ENCODE assay signal across 8 mouse cellular contexts in genomic region chrX:169975681-169976131, GRCm38 (mm10). TPM values are rescaled to one million over a fixed set of nuclear protein-coding genes. Genes with fewer than 3 reads are reported as not detected.
A peak's percentile ranks its signal among the peaks of the same experiment; 100 is the strongest.
DNase-seq lines count a peak whose midpoint lies in the region; ATAC-seq and TF ChIP-seq lines count a peak whose summit lies in the region.
"Not testable (repeated sequence)": the region's sequence is repeated elsewhere in the genome, so short reads cannot be mapped to it uniquely, and the experiment has no call there.

No protein-coding gene starts in this region.

- H3K27me3 ChIP-seq in forebrain, postnatal 0 days (ENCODE audit: insufficient read depth, low read length); heart, embryonic 12.5 days (replicated peaks); limb, embryonic 15.5 days; midbrain, postnatal 0 days (ENCODE audit: insufficient read depth, low read length); thymus, adult 2 months (ENCODE audit: control insufficient read depth, insufficient read depth, low read length): not testable (repeated sequence)

- not testable (repeated sequence) for TF ChIP-seq POLR2A in thymus, adult 2 months (IDR thresholded peaks at IDR 0.05; ENCODE audit: control insufficient read depth, extremely low read depth, insufficient read depth, low read length, poor library complexity)

- not testable (repeated sequence) for H3K4me3 ChIP-seq in forebrain, postnatal 0 days (ENCODE audit: low read depth, low read length); heart, embryonic 12.5 days; limb, embryonic 15.5 days; midbrain, postnatal 0 days (ENCODE audit: low read depth, low read length); thymus, adult 2 months (ENCODE audit: control insufficient read depth, insufficient read depth, low read length)

- H3K9me3 ChIP-seq in forebrain, postnatal 0 days (ENCODE audit: low read length); limb, embryonic 15.5 days; midbrain, postnatal 0 days (ENCODE audit: low read length): not testable (repeated sequence)
- peaks cover 55% of the 10 kb centered on the region for H3K9me3 ChIP-seq in heart, embryonic 12.5 days (replicated peaks)

- DNase-seq in Muller cell, postnatal 12 days (ENCODE audit: inconsistent ontology term) = peak; percentile 94
- DNase-seq in c-Kit-positive CD71-positive TER-119-positive erythroid progenitor cells, embryonic 14.5 days (ENCODE audit: low spot score) = peak; percentile 17
- peak; percentile 12 for DNase-seq in forebrain, postnatal 0 days
- DNase-seq in kidney, adult 9 months = peak; percentile 64
- DNase-seq in midbrain, postnatal 0 days (ENCODE audit: low spot score) = peak; percentile 14
- peak; percentile 4 for DNase-seq in thymus, adult 2 months

- ATAC-seq in forebrain, postnatal 0 days = peak; percentile 3; the same call in 1 of the 2 replicates
- ATAC-seq in heart, embryonic 12.5 days (ENCODE audit: insufficient number of reproducible peaks, low FRiP score) = peak; percentile 20
- not testable (repeated sequence) for ATAC-seq in limb, embryonic 15.5 days (ENCODE audit: insufficient number of reproducible peaks, low FRiP score, low TSS enrichment, low read depth); midbrain, postnatal 0 days (ENCODE audit: low FRiP score)

- not testable (repeated sequence) for H3K9ac ChIP-seq in forebrain, postnatal 0 days; heart, embryonic 12.5 days; limb, embryonic 15.5 days; midbrain, postnatal 0 days (replicated peaks; ENCODE audit: low read length, poor library complexity, severe bottlenecking)

- not testable (repeated sequence) for H3K27ac ChIP-seq in forebrain, postnatal 0 days (ENCODE audit: low read depth, low read length); midbrain, postnatal 0 days (ENCODE audit: low read depth, low read length); thymus, adult 2 months (ENCODE audit: control insufficient read depth, insufficient read depth, low read length)
- 0 out of 2 replicates have a peak overlapping the region, but pooled peaks have one; percentile 2 for H3K27ac ChIP-seq in heart, embryonic 12.5 days (ENCODE audit: poor library complexity, severe bottlenecking)
- 0 out of 2 replicates have a peak overlapping the region, but pooled peaks have one; percentile 3 for H3K27ac ChIP-seq in limb, embryonic 15.5 days

- 57% methylated on average over 3 of the region's 3 CpGs for WGBS in forebrain, postnatal 0 days
- 65% methylated on average over 3 of the region's 3 CpGs for WGBS in heart, embryonic 12.5 days
- 67% methylated on average over 3 of the region's 3 CpGs for WGBS in limb, embryonic 15.5 days
- 64% methylated on average over 3 of the region's 3 CpGs for WGBS in midbrain, postnatal 0 days
- 69% methylated on average over 3 of the region's 3 CpGs for WGBS in thymus, adult 2 months

- not testable (repeated sequence) for H3K36me3 ChIP-seq in forebrain, postnatal 0 days (ENCODE audit: insufficient read depth); midbrain, postnatal 0 days (ENCODE audit: insufficient read depth, low read length); thymus, adult 2 months (ENCODE audit: control insufficient read depth, insufficient read depth, low read length)
- H3K36me3 ChIP-seq in heart, embryonic 12.5 days = peaks cover 29% of the 10 kb centered on the region
- peaks cover 20% of the 10 kb centered on the region; the same call in 1 of the 2 replicates for H3K36me3 ChIP-seq in limb, embryonic 15.5 days

- TF ChIP-seq CTCF in forebrain, postnatal 0 days (IDR thresholded peaks at IDR 0.05; ENCODE audit: low read depth); midbrain, postnatal 0 days (IDR thresholded peaks at IDR 0.05); thymus, adult 2 months (IDR thresholded peaks at IDR 0.05; ENCODE audit: borderline replicate concordance, control insufficient read depth, extremely low read depth, insufficient read depth, low read length, poor library complexity): not testable (repeated sequence)

- H3K4me2 ChIP-seq in forebrain, postnatal 0 days (ENCODE audit: low read depth); heart, embryonic 12.5 days; limb, embryonic 15.5 days; midbrain, postnatal 0 days (ENCODE audit: low read depth, low read length, poor library complexity, severe bottlenecking): not testable (repeated sequence)

- not testable (repeated sequence) for H3K4me1 ChIP-seq in forebrain, postnatal 0 days (ENCODE audit: insufficient read depth); heart, embryonic 12.5 days (replicated peaks); limb, embryonic 15.5 days; midbrain, postnatal 0 days (ENCODE audit: insufficient read depth, low read length); thymus, adult 2 months (replicated peaks; ENCODE audit: control insufficient read depth, insufficient read depth, low read length)

RNA-seq across cellular contexts. Expression of gene Gm21887, which starts 33.8 kb away (rescaled TPM):
- 12.1 and 39.7 TPM in 2 replicates for total RNA-seq in forebrain, postnatal 0 days (2014; rRNA removed)
- polyA plus RNA-seq in forebrain, postnatal 0 days (2015; fragmentation: Nextera tagmentation; extraction: Ambion mirVana) = 156 and 231 TPM in 2 replicates
- polyA plus RNA-seq in heart, embryonic 12.5 days (2016; fragmentation: Nextera tagmentation; extraction: Ambion mirVana) = 121 and 171 TPM in 2 replicates
- 133 and 163 TPM in 2 replicates for polyA plus RNA-seq in limb, embryonic 15.5 days (2015; fragmentation: Nextera tagmentation; extraction: Ambion mirVana)
- 34.6 and 51.3 TPM in 2 replicates for total RNA-seq in midbrain, postnatal 0 days (2014; rRNA removed)
- polyA plus RNA-seq in midbrain, postnatal 0 days (2015; fragmentation: Nextera tagmentation; extraction: Ambion mirVana) = 193 and 201 TPM in 2 replicates
- polyA plus RNA-seq in thymus, adult 2 months (2012; rRNA removed) = 1,607 and 1,995 TPM in 2 replicates

Comparison
In these comparisons a context has a peak if more than half of its experiments do, and no peak if none do; other contexts are left out.
1. DNase-seq: peak in every context shown above with its lines; median percentile 94 in Muller cell, postnatal 12 days; 64 in kidney, adult 9 months; 17 in c-Kit-positive CD71-positive TER-119-positive erythroid progenitor cells, embryonic 14.5 days; 14 in midbrain, postnatal 0 days; 12 in forebrain, postnatal 0 days; 4 in thymus, adult 2 months.